Mouse (Mus musculus) liver, postnatal 0 days (tissue): ENCODE measurements around the gene Usp2. TPM values are rescaled to one million over a fixed set of nuclear protein-coding genes. Genes with fewer than 3 reads are reported as not detected.

Experiments
- ATAC-seq: fragments of 200-750 bp; cut with Nextera tagmentation; 2 replicates; pipeline ENCODE4 v1.8.0; 2017; ENCODE audit warnings: mild to moderate bottlenecking, moderate library complexity
- DNase-seq: peaks from one replicate; pipeline ENCODE4 v3.0.0-alpha.2; 2016
- H3K27ac ChIP-seq: fragments of 300-500 bp; sonication (generic); 2 replicates; pipeline ENCODE4 v1.5.1; 2014; ENCODE audit warnings: antibody characterized with exemption, moderate library complexity, mild to moderate bottlenecking, low read depth
- H3K27me3 ChIP-seq: fragments of 300-500 bp; sonication (generic); 2 replicates; pipeline ENCODE4 v1.6.1; 2014; ENCODE audit warnings: low read length, control low read depth, mixed read lengths; ENCODE audit not compliant: insufficient read depth
- H3K36me3 ChIP-seq: fragments of 300-500 bp; sonication (generic); replicated peaks from 2 replicates; pipeline ENCODE4 v1.6.1; 2014; ENCODE audit warnings: mild to moderate bottlenecking, control low read depth, low read length, moderate library complexity, mixed read lengths; ENCODE audit not compliant: insufficient read depth
- H3K4me1 ChIP-seq: fragments of 300-500 bp; sonication (generic); 2 replicates; pipeline ENCODE4 v1.6.1; 2014; ENCODE audit warnings: antibody characterized with exemption, mild to moderate bottlenecking, control low read depth; ENCODE audit not compliant: insufficient read depth
- H3K4me2 ChIP-seq: fragments of 300-500 bp; sonication (generic); 2 replicates; pipeline ENCODE4 v1.6.1; 2014; ENCODE audit warnings: low read depth, mild to moderate bottlenecking, low read length, moderate library complexity, mixed read lengths
- H3K4me3 ChIP-seq: fragments of 300-500 bp; sonication (generic); 2 replicates; pipeline ENCODE4 v1.5.1; 2014; ENCODE audit warnings: low read depth, low read length
- H3K9ac ChIP-seq: fragments of 300-500 bp; sonication (generic); replicated peaks from 2 replicates; pipeline ENCODE4 v1.6.1; 2014; ENCODE audit warnings: mild to moderate bottlenecking, moderate library complexity
- H3K9me3 ChIP-seq: fragments of 300-500 bp; sonication (generic); 2 replicates; pipeline ENCODE4 v1.6.1; 2016; ENCODE audit warnings: mild to moderate bottlenecking, control low read depth, low read length, mixed read lengths
- CTCF ChIP-seq: sonication (generic); IDR thresholded peaks from 2 replicates; pipeline ENCODE4 v1.5.1; 2016; ENCODE audit warnings: antibody characterized with exemption, low read depth
- EP300 ChIP-seq: IDR thresholded peaks from 2 replicates; pipeline ENCODE4 v1.6.1; 2016; ENCODE audit warnings: antibody characterized with exemption, low read depth, mild to moderate bottlenecking
- WGBS: fragments of 180-500 bp; shearing (Covaris S2); extraction: QIAGEN DNeasy Blood & Tissue Kit; methylation state at CpG from one replicate; pipeline ENCODE4 v1.1.7; 2014; ENCODE audit not compliant: insufficient replicate concordance; 5-methylcytosine and 5-hydroxymethylcytosine counted together
- polyA plus RNA-seq: library from polyadenylated mRNA; unstranded; fragments of >200 nt; fragmentation: Nextera tagmentation; extraction: Ambion mirVana; gene quantifications from 2 replicates; pipeline ENCODE4 v1.2.1, GENCODE M21; 2015

The Usp2 gene
- polyA plus RNA-seq, 1 experiment from 2014 or later = 2.9 TPM

DNA sequence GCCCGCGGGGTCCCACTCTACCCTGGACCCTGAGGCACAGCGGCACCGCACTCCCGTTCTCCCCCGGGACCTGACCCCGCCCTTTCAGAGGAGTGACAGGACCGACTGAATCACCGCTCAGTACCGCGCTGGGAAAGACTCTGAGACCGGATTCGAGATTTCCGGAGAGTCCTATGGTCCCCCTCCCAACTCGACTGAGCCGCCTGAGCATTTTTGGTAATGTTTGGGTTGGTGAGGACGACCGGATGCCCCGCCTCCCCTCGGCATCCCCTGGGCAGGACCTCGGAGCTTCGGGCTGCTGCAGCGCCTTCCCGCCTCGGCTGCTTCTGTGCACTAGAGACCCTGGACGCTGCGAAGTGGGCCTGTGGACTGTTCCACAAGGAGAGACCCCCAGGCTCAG, 63.2 kb downstream of the Usp2 start:
- H3K9me3 ChIP-seq = no peaks in the 10 kb centered on the region
- no peaks in the 10 kb centered on the region for H3K36me3 ChIP-seq
- ATAC-seq = peak; percentile 58
- H3K27ac ChIP-seq = peak overlapping the region; percentile 81
- H3K4me1 ChIP-seq = peaks cover 32% of the 10 kb centered on the region
- WGBS = 2% methylated on average over 27 of the region's 27 CpGs
- H3K4me2 ChIP-seq = peak overlapping the region; percentile 71
- peak; percentile 68 for DNase-seq
- peaks cover 45% of the 10 kb centered on the region for H3K27me3 ChIP-seq
- no peak for TF ChIP-seq CTCF
- TF ChIP-seq EP300 = no peak
- peak overlapping the region; percentile 37; the same call in 1 of the 2 replicates for H3K9ac ChIP-seq
- H3K4me3 ChIP-seq = peak overlapping the region; percentile 33

GRCm38 (mm10) chr9:44130581-44131275, 63.9 kb downstream of the Usp2 start:
- H3K4me3 ChIP-seq = peak overlapping the region; percentile 33; the same call in 1 of the 2 replicates
- H3K9me3 ChIP-seq = no peaks in the 10 kb centered on the region
- no peak overlapping the region for H3K9ac ChIP-seq
- DNase-seq (no peak), ATAC-seq (peak; percentile 43)
- H3K27me3 ChIP-seq = peaks cover 52% of the 10 kb centered on the region
- TF ChIP-seq EP300 = no peak
- TF ChIP-seq CTCF = no peak
- H3K4me2 ChIP-seq = peak overlapping the region; percentile 71
- peak overlapping the region; percentile 80 for H3K27ac ChIP-seq
- H3K4me1 ChIP-seq = peaks cover 33% of the 10 kb centered on the region
- 13% methylated on average over 19 of the region's 19 CpGs for WGBS
- no peaks in the 10 kb centered on the region for H3K36me3 ChIP-seq

DNA sequence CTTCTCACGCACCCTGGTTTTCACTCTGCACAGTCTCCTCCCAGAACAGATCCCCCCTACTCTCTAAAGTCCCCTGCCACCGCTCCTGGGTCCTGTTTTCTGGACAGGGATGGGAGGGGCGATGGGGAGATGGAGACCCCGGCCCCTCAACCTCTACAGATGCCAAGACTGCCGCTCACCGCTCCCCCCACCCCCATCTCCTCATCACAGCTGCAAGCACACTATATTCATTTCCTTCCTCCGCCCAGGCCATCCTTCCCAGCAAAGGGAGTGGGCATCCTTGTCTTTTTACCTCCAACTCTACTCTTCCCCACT, 64.4 kb downstream of the Usp2 start:
- peaks cover 57% of the 10 kb centered on the region for H3K27me3 ChIP-seq
- peak overlapping the region; percentile 80 for H3K27ac ChIP-seq
- H3K4me1 ChIP-seq = peaks cover 31% of the 10 kb centered on the region

GRCm38 (mm10) chr9:44132200-44132599, 65.4 kb downstream of the Usp2 start:
- ATAC-seq = no peak
- TF ChIP-seq EP300 (no peak), CTCF (no peak)
- WGBS = 60% methylated on average over 5 of the region's 5 CpGs

More for the DNA sequence above, 64.4 kb downstream of the Usp2 start:
- Histone ChIP-seq H3K36me3 (no peaks in the 10 kb centered on the region), H3K9me3 (no peaks in the 10 kb centered on the region), H3K4me2 (no peak overlapping the region), H3K4me3 (no peak overlapping the region), H3K9ac (no peak overlapping the region)
- TF ChIP-seq CTCF (no peak), EP300 (no peak)
- WGBS = 34% methylated on average over 7 of the region's 7 CpGs
- no peak for ATAC-seq
- no peak for DNase-seq

DNA sequence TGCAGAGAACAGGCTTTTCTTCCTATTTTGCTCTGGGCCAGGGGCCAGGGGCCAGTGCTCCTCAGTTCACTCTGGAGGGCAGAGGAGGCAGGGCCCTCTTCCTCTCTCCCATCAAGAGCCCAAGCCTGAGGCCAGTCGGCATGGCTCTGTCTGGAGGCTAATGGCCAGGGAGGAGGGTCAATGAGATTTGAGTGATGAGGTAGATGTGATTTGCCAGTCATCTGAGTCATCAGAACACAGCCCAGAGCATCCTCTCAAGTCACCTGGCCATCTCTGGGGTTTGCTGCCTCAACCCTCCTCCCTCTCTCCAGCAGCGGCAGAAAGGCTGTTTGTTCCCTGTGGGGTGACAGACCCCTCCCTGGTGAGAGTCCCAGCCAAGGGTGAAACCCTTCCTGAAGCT, 66.5 kb downstream of the Usp2 start:
- Histone ChIP-seq H3K9ac (no peak overlapping the region), H3K4me2 (peak overlapping the region; percentile 73)
- WGBS = 30% methylated on average over 2 of the region's 2 CpGs

More at GRCm38 (mm10) chr9:44132200-44132599, 65.4 kb downstream of the Usp2 start:
- DNase-seq = no peak
- Histone ChIP-seq H3K27me3 (peaks cover 66% of the 10 kb centered on the region), H3K27ac (no peak overlapping the region), H3K36me3 (no peaks in the 10 kb centered on the region), H3K9ac (no peak overlapping the region), H3K9me3 (no peaks in the 10 kb centered on the region), H3K4me1 (peaks cover 25% of the 10 kb centered on the region), H3K4me2 (no peak overlapping the region), H3K4me3 (no peak overlapping the region)

GRCm38 (mm10) chr9:44134101-44134850, 67.5 kb downstream of the Usp2 start, which contains the start of gene Mcam:
TSS of gene Mcam (plus strand) at chr9:44134469.
- 2% methylated on average over 50 of the region's 55 CpGs for WGBS
- peak; percentile 50 for DNase-seq
- peak within 1 kb of the TSS; percentile 36; the same call in 1 of the 2 replicates for H3K27ac ChIP-seq

More for the DNA sequence above, 66.5 kb downstream of the Usp2 start:
- H3K27me3 ChIP-seq = peaks cover 65% of the 10 kb centered on the region
- ATAC-seq (no peak), DNase-seq (no peak)
- no peaks in the 10 kb centered on the region for H3K9me3 ChIP-seq
- no peak overlapping the region for H3K27ac ChIP-seq
- H3K4me1 ChIP-seq = peaks cover 25% of the 10 kb centered on the region
- no peaks in the 10 kb centered on the region for H3K36me3 ChIP-seq
- H3K4me3 ChIP-seq = no peak overlapping the region
- TF ChIP-seq EP300 (no peak), CTCF (no peak)

More at GRCm38 (mm10) chr9:44134101-44134850, 67.5 kb downstream of the Usp2 start, which contains the start of gene Mcam:
- Histone ChIP-seq H3K36me3 (no peaks in the 10 kb centered on the region), H3K9ac (peak within 1 kb of the TSS; percentile 47), H3K27me3 (peaks cover 63% of the 10 kb centered on the region), H3K4me1 (peaks cover 23% of the 10 kb centered on the region), H3K4me3 (peak within 1 kb of the TSS; percentile 50), H3K4me2 (peak within 1 kb of the TSS; percentile 73), H3K9me3 (no peaks in the 10 kb centered on the region)
- TF ChIP-seq EP300 = no peak
- no peak for TF ChIP-seq CTCF
- peak; percentile 20; the same call in 1 of the 2 replicates for ATAC-seq
